Mouse (Mus musculus) gastrocnemius, postnatal 36 days (tissue): ENCODE data around the gene Mobp. TPM values are rescaled to one million over a fixed set of nuclear protein-coding genes. Genes with fewer than 3 reads are reported as not detected.

ENCODE experiments used
- DNase-seq, 2 experiments: peaks; one replicate each; pipeline ENCODE4 v3.0.0; 2022
- intact Hi-C: fragments of 180-260 bp; cut with DNase I; formaldehyde crosslinking; loops from one replicate; pipeline ENCODE4 v1.15.1; 2025
- total RNA-seq, 2 experiments: library from RNA; stranded (reverse); gene quantifications; 2 replicates each; pipeline ENCODE4 v1.2.3; 2021

The Mobp gene
- total RNA-seq, 2 experiments from 2014 or later: not detected

DNA sequence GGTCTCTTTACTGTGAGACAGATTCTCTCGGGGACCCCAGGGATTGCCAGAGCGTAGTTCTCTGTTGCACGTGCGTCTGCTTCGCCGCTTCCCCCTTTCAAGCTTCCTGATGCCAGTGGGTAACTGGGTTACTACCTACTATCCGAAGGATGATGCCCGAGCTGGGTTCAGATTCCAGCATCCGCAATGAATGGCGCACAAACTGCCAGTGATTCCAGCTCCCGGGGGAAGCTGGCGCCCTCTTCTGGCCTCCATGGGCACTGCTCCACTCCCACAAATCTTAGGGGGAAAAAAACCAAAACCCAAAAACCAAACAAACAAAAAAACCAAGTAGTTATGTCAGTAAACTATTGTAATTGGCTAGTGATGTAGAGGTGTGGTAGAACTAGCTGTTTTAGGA lies 53.2 kb downstream of the Mobp start:
- intact Hi-C loops: no loop called here
- DNase-seq: no peak

GRCm38 (mm10) chr9:120203936-120204335 lies 54.4 kb downstream of the Mobp start:
- intact Hi-C loops: no loop called here
- DNase-seq: no peak

DNA sequence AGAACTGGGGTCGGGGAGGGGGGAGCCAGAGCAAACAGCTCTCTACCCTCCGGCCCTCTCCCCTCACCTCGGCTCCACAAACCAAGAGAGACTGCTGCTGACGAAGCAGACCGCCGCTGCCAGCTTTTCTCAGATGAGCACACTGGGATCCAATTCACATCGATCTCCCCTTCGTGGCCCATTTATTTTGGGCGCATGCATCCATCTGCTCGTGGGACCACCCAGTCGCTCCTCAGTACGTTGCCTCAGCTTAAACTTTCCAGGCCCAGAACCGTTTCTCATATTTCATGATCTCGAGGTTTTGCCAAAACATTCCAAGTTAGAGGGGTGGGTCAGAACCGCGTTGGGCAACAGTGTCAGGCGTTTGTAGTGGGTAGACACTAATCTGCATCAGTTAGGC lies 57.4 kb downstream of the Mobp start:
- no peak for DNase-seq
- intact Hi-C loops: no loop called here

- intact Hi-C loops: no loop called here
- DNase-seq: no peak
These were observed 60.6 kb downstream of the Mobp start for GRCm38 (mm10) chr9:120210068-120210467.

DNA sequence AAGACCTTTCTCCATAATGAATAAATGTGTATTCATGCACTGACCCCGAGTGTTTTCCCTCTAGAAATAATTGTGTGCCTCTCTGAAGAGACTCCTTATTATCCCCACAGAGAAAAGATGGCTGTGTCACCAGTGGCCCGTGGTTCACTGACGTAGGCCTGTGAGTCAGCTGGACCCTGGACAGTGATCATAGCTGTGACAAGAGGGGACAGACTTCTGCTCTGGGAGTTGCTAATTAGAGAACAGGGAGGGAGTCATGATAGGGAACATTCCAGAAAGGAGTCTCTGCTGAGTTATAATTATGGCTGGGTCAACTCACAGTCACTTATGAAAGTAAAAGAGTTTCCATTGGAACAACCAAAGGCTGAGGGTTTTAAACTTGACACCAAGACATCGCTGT lies 61.4 kb downstream of the Mobp start:
- intact Hi-C loops: no loop called here
- no peak for DNase-seq

GRCm38 (mm10) chr9:120212936-120213335 lies 63.4 kb downstream of the Mobp start:
- DNase-seq: no peak
- intact Hi-C loops: no loop called here

DNA sequence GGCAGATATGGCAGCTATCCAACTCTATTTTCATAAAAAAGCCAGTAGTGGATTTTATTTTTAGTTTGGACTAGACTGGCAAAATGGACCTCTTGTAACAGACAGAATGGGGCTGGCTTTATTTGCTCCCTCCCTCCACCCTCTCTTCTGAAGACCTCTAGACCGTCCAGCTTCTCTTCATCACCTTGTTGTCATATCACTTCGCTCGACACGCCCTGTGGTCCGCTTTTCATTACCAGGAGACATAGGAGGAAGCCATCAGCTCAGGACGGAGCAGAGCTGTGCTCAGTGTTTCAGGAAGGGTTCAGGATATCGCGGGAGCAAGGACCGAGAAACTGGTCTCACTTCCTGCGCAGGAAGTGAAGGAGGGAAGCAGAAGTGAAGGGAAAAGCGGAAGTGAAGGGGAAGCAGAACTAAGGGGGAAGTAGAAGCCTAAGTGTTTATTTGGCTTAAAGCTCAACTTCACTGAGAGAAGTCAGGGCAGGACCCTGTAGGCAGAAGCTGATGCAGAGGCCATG lies 65.5 kb downstream of the Mobp start:
- no peak for DNase-seq
- intact Hi-C loops: no loop called here

- intact Hi-C loops: no loop called here
- no peak for DNase-seq
These were observed 69.9 kb downstream of the Mobp start for GRCm38 (mm10) chr9:120219411-120219810.

Other genes starting within 250 kb of the Mobp start
- gene Gorasp1, start 212.1 kb upstream of the Mobp start, total RNA-seq: 10 to 100 TPM; 14.5 to 15.3 TPM
- not detected for gene Ttc21a, start 212.1 kb upstream of the Mobp start, total RNA-seq
- 10 to 100 TPM in 1 of 2 experiments, 1 to 10 TPM in 1; 3.0 to 11.0 TPM for gene Csrnp1, start 165.0 kb upstream of the Mobp start, total RNA-seq
- gene Xirp1, start 126.1 kb upstream of the Mobp start, total RNA-seq: 100 to 1,000 TPM in 1 of 2 experiments, 10 to 100 TPM in 1; 96.9 to 125 TPM
- gene Cx3cr1, start 79.8 kb upstream of the Mobp start, total RNA-seq: under 1 TPM; 0.28 to 0.52 TPM
- gene Ccr8, start 57.6 kb upstream of the Mobp start, total RNA-seq: not detected
- 1 to 10 TPM; 7.8 to 9.2 TPM for gene Slc25a38, start 39.3 kb upstream of the Mobp start, total RNA-seq
- gene Rpsa, start 22.0 kb upstream of the Mobp start, total RNA-seq: 100 to 1,000 TPM; 366 to 400 TPM
- under 1 TPM; 0.74 to 0.96 TPM for gene Myrip, start 151.8 kb downstream of the Mobp start, total RNA-seq